Mouse (Mus musculus): ENCODE results near the gene Olfr821.
"Not testable (repeated sequence)": the region's sequence is repeated elsewhere in the genome, so short reads cannot be mapped to it uniquely, and the experiment has no call there.

The Olfr821 gene

GRCm38 (mm10) chr10:130030048-130030447 lies at the start of gene Olfr821:
Gene Olfr821, plus strand, starts transcription at chr10:130030348.
- DNase-seq (ENCODE audit: low spot score), result no peak

DNA sequence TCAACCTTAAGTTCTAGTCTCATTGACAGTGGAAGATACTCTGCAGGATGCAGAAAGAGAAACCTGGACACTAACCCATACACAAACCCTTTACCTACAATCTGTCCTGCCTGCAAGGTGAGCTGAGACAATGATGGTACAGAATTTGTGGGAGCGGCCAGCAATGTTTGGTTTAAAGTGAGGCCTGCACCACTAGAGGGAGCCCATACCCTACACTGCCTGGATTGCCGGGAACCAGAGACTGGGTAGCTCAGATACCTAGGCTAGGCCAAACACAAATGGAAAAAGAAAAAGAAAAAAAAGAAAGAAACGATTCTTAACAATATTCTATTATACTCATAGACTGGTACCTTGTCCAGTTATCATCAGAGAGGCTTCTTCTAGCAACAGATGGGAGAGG lies 48.3 kb upstream of the Olfr821 start:
- not testable (repeated sequence) for DNase-seq (ENCODE audit: low spot score)

DNA sequence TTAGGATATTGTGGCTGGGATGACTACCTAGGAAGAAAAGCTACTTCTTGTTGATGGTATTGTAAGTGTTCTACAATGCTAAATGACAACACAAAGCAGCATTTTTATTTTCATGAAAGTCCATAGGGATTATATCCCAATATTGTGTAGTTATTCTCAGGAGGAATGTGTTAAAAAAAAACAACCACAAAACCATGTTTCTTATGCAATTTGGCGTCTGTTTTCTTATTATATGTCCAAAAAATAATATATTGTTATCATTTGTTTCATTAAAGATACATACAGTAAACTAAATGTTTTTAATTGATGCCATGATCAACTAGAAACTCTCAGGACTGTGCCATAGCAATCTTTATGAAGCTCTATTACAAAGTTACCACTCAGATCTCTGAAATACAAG lies 45.2 kb upstream of the Olfr821 start, which contains the start of gene Gm10310:
Gm10310 (minus strand) TSS at position 101 of the 400 bp plus-strand sequence.
- not testable (repeated sequence) for DNase-seq (ENCODE audit: low spot score)

DNA sequence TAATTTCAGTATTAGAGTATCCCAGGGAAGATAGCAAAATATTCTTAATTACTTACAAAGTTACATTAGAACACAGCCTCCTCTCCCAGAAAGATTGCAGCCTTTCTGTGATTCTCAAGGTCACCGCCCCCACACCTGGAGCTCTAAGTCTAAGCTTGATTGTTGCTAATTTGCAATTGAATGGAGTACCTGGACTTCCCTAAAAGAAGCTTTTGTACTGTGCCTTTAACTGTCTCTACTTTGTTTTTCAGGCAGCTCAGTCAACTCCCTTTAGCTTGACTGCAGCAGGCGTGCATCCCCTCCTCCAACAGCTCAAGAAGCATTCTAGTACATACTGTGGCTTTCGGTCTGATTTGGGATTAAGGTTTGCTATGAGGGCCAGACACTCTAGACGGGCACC lies 26.0 kb upstream of the Olfr821 start:
- not testable (repeated sequence) for DNase-seq (ENCODE audit: low spot score)

DNA sequence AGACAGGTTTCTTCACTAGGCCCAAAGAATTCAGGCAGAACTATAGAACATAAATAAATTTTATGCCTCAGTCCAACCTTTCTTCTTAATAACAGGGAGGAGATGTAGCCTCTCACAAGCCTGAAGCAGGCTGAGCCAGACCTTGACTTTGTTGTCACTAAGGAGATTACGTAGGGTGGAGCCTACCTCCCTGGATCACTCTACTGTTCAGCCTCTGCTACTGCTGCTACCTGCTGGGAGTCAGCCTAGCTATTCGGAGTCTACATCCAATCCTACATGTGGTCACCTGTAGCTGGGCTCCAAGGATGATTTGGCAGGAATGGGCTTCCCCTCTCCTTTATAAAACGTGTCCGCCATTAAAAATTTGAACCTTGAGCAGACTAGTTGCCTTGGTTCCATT lies 24.8 kb upstream of the Olfr821 start:
- not testable (repeated sequence) for DNase-seq (ENCODE audit: low spot score)

DNA sequence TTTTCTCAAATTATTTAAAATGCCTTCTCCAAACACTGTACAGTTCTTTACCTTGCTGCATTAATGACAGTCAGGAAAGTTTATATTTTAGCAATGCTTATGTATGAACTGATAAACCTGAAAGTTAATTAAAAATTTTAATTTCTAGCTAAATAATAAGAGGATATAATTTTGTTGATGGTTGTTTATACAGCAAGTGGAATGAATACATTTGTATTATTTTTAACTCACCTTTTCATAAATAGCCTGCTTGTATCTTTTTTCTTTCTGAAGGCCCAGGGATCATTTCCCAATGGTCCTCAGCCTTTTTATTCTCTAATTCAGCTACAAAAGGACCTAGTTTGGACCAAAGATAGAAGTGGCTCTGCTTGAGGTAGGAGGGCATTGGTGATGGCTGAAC lies 17.8 kb upstream of the Olfr821 start, which contains the start of gene Olfr820:
Olfr820 (plus strand) TSS at position 301 of the 400 bp plus-strand sequence.
- no peak for DNase-seq (ENCODE audit: low spot score)

GRCm38 (mm10) chr10:130037096-130037495 lies 6.9 kb downstream of the Olfr821 start:
- DNase-seq (ENCODE audit: low spot score), result no peak

- DNase-seq (ENCODE audit: low spot score), result no peak
Measured at GRCm38 (mm10) chr10:130070910-130071309, 40.8 kb downstream of the Olfr821 start, which contains the start of gene Olfr822. Gene Olfr822, plus strand, starts transcription at chr10:130071210.

Measured in urinary bladder, postnatal 14 days (tissue).